ENCODE assay signal across 16 mouse cellular contexts in the genomic region with DNA sequence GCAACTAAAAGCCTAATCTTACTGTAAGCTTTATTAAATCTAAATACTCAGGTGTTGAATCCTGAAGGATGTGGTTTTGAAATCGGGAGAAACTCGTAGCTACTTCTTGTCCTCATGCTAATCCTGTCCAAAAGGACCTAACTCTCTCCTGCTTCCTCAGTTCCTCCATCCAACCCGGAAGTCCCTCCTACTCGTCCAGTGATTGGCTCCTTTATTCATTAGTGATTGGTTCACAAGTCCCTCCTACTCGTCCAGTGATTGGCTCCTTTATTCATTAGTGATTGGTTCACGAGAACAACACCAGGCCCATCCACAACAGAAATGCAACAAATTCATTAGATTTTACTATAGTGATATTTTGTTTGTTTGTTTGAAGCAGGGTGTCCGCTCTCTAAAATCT.
"Had no signal": no experiment of that assay in that cellular context is flagged by ENCODE, and none has a peak within 500 bp of the region (broad histone marks: within the 10 kb centered on the region; RNA-seq: fewer than 3 reads in every experiment).

No protein-coding gene starts in this region.

- H3K4me3 ChIP-seq: liver, embryonic 13.5 days; neural tube, embryonic 12.5 days; neural tube, embryonic 15.5 days; stomach, embryonic 15.5 days had no signal

- H3K9ac ChIP-seq: liver, embryonic 13.5 days; neural tube, embryonic 12.5 days; neural tube, embryonic 15.5 days; stomach, embryonic 15.5 days had no signal

- DNase-seq: kidney, adult 18-20 months; kidney, adult 9 months; kidney, postnatal 14 days; kidney, postnatal 4 days; liver, embryonic 13.5 days; lung, adult 2 months; lung, postnatal 14 days; lung, postnatal 4 days; midbrain, embryonic 14.5 days; right cerebral cortex, postnatal 25 days; spleen, adult 18-20 months; thymus, postnatal 25 days had no signal

- H3K9me3 ChIP-seq: liver, embryonic 13.5 days; neural tube, embryonic 12.5 days; neural tube, embryonic 15.5 days; stomach, embryonic 15.5 days had no signal

- H3K27ac ChIP-seq: liver, embryonic 13.5 days; neural tube, embryonic 12.5 days; neural tube, embryonic 15.5 days; stomach, embryonic 15.5 days had no signal

- H3K27me3 ChIP-seq: liver, embryonic 13.5 days; neural tube, embryonic 12.5 days; neural tube, embryonic 15.5 days; stomach, embryonic 15.5 days had no signal

- H3K36me3 ChIP-seq: liver, embryonic 13.5 days; neural tube, embryonic 12.5 days; neural tube, embryonic 15.5 days; stomach, embryonic 15.5 days had no signal

- H3K4me1 ChIP-seq: liver, embryonic 13.5 days; neural tube, embryonic 12.5 days; neural tube, embryonic 15.5 days; stomach, embryonic 15.5 days had no signal

- H3K4me2 ChIP-seq: liver, embryonic 13.5 days; midbrain, embryonic 11.5 days; neural tube, embryonic 12.5 days; neural tube, embryonic 15.5 days; stomach, embryonic 15.5 days had no signal
